Mouse (Mus musculus): ENCODE data around the gene Gpr152. TPM values are rescaled to one million over a fixed set of nuclear protein-coding genes. Genes with fewer than 3 reads are reported as not detected.

Gpr152 gene
- total and polyA plus RNA-seq, 3 experiments: 0.03 TPM; not detected in 2

- Histone ChIP-seq H3K27me3 (ENCODE audit: control insufficient read depth in 1 of 2, insufficient read depth in 2 of 2, low read length in 2 of 2) (no peaks in the 10 kb centered on the region), H3K27ac (ENCODE audit: control insufficient read depth, low read depth, low read length) (no peak overlapping the region), H3K4me1 (ENCODE audit: control insufficient read depth in 1 of 2, insufficient read depth in 2 of 2, low read length in 2 of 2) (peaks cover 5 to 14% of the 10 kb centered on the region in 2 experiments; a peak in 3 of 4 replicates), H3K79me2 (ENCODE audit: control insufficient read depth, insufficient read depth, low read length, poor library complexity) (peaks cover 9% of the 10 kb centered on the region), H3K9me3 (replicated peaks; ENCODE audit: insufficient read depth, low read length) (no peaks in the 10 kb centered on the region), H3K4me3 (ENCODE audit: control insufficient read depth in 1 of 2, insufficient read depth in 1 of 2, low read depth in 2 of 2, low read length in 2 of 2) (no peak overlapping the region), H3K36me3 (ENCODE audit: control insufficient read depth in 1 of 2, insufficient read depth in 2 of 2, low read length in 2 of 2) (peaks cover 0 to 3% of the 10 kb centered on the region in 2 experiments; a peak in 1 of 4 replicates), H3K9ac (ENCODE audit: control insufficient read depth, low read depth, low read length, poor library complexity, severe bottlenecking) (no peak overlapping the region)
- DNase-seq (ENCODE audit: low read depth, low spot score): no peak
- TF ChIP-seq MAX (IDR thresholded peaks at IDR 0.05; ENCODE audit: low read length): no peak
- no peak for TF ChIP-seq USF2 (IDR thresholded peaks at IDR 0.05; ENCODE audit: borderline replicate concordance in 1 of 2, insufficient read depth in 1 of 2, low read depth in 1 of 2, low read length in 2 of 2)
- no peak for TF ChIP-seq MXI1 (IDR thresholded peaks at IDR 0.05; ENCODE audit: low read depth, low read length)
- TF ChIP-seq ELF1 (IDR thresholded peaks at IDR 0.05; ENCODE audit: low read depth, low read length): no peak
- TF ChIP-seq ZKSCAN1 (IDR thresholded peaks at IDR 0.05; ENCODE audit: low read depth, low read length): no peak
- no peak for TF ChIP-seq MAZ (IDR thresholded peaks at IDR 0.05; ENCODE audit: low read depth, low read length)
- TF ChIP-seq MYC (IDR thresholded peaks at IDR 0.05; ENCODE audit: low read depth, low read length): no peak
- no peak for TF ChIP-seq USF1 (IDR thresholded peaks at IDR 0.05; ENCODE audit: low read depth, low read length)
- TF ChIP-seq RAD21 (IDR thresholded peaks at IDR 0.05; ENCODE audit: low read depth, low read length): no peak
- TF ChIP-seq JUND (IDR thresholded peaks at IDR 0.05; ENCODE audit: low read depth, low read length): no peak
- TF ChIP-seq TAL1 (IDR thresholded peaks at IDR 0.05; ENCODE audit: low read length): no peak
- no peak for TF ChIP-seq ZNF384 (IDR thresholded peaks at IDR 0.05; ENCODE audit: low read depth, low read length)
- TF ChIP-seq EP300 (IDR thresholded peaks at IDR 0.05; ENCODE audit: low read depth in 1 of 2, low read length in 2 of 2): no peak
- no peak for TF ChIP-seq TCF12 (IDR thresholded peaks at IDR 0.05; ENCODE audit: low read depth, low read length)
- no peak for TF ChIP-seq POLR2AphosphoS5 (IDR thresholded peaks at IDR 0.05; ENCODE audit: borderline replicate concordance, low read depth, low read length)
- no peak for TF ChIP-seq ZC3H11A (IDR thresholded peaks at IDR 0.05; ENCODE audit: low read depth, low read length)
- TF ChIP-seq POLR2A (IDR thresholded peaks at IDR 0.05; ENCODE audit: control insufficient read depth in 1 of 2, insufficient read depth in 1 of 2, low read depth in 1 of 2, low read length in 2 of 2, poor library complexity in 1 of 2): no peak
- no peak for TF ChIP-seq HCFC1 (IDR thresholded peaks at IDR 0.05; ENCODE audit: low read depth, low read length)
Measured at GRCm38 (mm10) chr19:4145936-4146335, 6.3 kb downstream of the Gpr152 start.

GRCm38 (mm10) chr19:4146366-4147021, 6.9 kb downstream of the Gpr152 start:
- Histone ChIP-seq H3K79me2 (ENCODE audit: control insufficient read depth, insufficient read depth, low read length, poor library complexity) (peaks cover 9% of the 10 kb centered on the region), H3K4me1 (ENCODE audit: control insufficient read depth in 1 of 2, insufficient read depth in 2 of 2, low read length in 2 of 2) (peaks cover 5 to 14% of the 10 kb centered on the region in 2 experiments; a peak in 3 of 4 replicates), H3K27me3 (ENCODE audit: control insufficient read depth in 1 of 2, insufficient read depth in 2 of 2, low read length in 2 of 2) (no peaks in the 10 kb centered on the region), H3K36me3 (ENCODE audit: control insufficient read depth in 1 of 2, insufficient read depth in 2 of 2, low read length in 2 of 2) (peaks cover 0 to 3% of the 10 kb centered on the region in 2 experiments; a peak in 1 of 4 replicates), H3K4me3 (ENCODE audit: control insufficient read depth in 1 of 2, insufficient read depth in 1 of 2, low read depth in 2 of 2, low read length in 2 of 2) (no peak overlapping the region), H3K9me3 (replicated peaks; ENCODE audit: insufficient read depth, low read length) (no peaks in the 10 kb centered on the region), H3K27ac (ENCODE audit: control insufficient read depth, low read depth, low read length) (no peak overlapping the region), H3K9ac (ENCODE audit: control insufficient read depth, low read depth, low read length, poor library complexity, severe bottlenecking) (no peak overlapping the region)
- no peak for DNase-seq (ENCODE audit: low read depth, low spot score)
- TF ChIP-seq MXI1 (IDR thresholded peaks at IDR 0.05; ENCODE audit: low read depth, low read length) (no peak), ELF1 (IDR thresholded peaks at IDR 0.05; ENCODE audit: low read depth, low read length) (no peak), CHD2 (IDR thresholded peaks at IDR 0.05; ENCODE audit: low read length) (no peak), TAL1 (IDR thresholded peaks at IDR 0.05; ENCODE audit: low read length) (no peak), ZKSCAN1 (IDR thresholded peaks at IDR 0.05; ENCODE audit: low read depth, low read length) (no peak), USF2 (IDR thresholded peaks at IDR 0.05; ENCODE audit: borderline replicate concordance in 1 of 2, insufficient read depth in 1 of 2, low read depth in 1 of 2, low read length in 2 of 2) (no peak), MAX (IDR thresholded peaks at IDR 0.05; ENCODE audit: low read length) (no peak), MAFK (IDR thresholded peaks at IDR 0.05; ENCODE audit: borderline replicate concordance, low read depth, low read length) (no peak), RAD21 (IDR thresholded peaks at IDR 0.05; ENCODE audit: low read depth, low read length) (no peak), ZMIZ1 (IDR thresholded peaks at IDR 0.05; ENCODE audit: low read depth, low read length) (no peak), POLR2AphosphoS5 (IDR thresholded peaks at IDR 0.05; ENCODE audit: borderline replicate concordance, low read depth, low read length) (no peak), EP300 (IDR thresholded peaks at IDR 0.05; ENCODE audit: low read depth in 1 of 2, low read length in 2 of 2) (no peak), SMC3 (IDR thresholded peaks at IDR 0.05; ENCODE audit: low read depth, low read length) (no peak), USF1 (IDR thresholded peaks at IDR 0.05; ENCODE audit: low read depth, low read length) (no peak), POLR2A (IDR thresholded peaks at IDR 0.05; ENCODE audit: control insufficient read depth in 1 of 2, insufficient read depth in 1 of 2, low read depth in 1 of 2, low read length in 2 of 2, poor library complexity in 1 of 2) (no peak), ZC3H11A (IDR thresholded peaks at IDR 0.05; ENCODE audit: low read depth, low read length) (no peak), GATA1 (IDR thresholded peaks at IDR 0.05; ENCODE audit: low read depth, low read length) (no peak), ETS1 (IDR thresholded peaks at IDR 0.05; ENCODE audit: low read depth, low read length) (no peak), KAT2A (conservative IDR thresholded peaks at IDR 0.05; ENCODE audit: low read depth, low read length) (no peak), GABPA (IDR thresholded peaks at IDR 0.05; ENCODE audit: low read depth, low read length) (no peak)

Measured in MEL (cell line).